Mouse (Mus musculus): ENCODE data around the gene Exoc5.

The Exoc5 gene

GRCm38 (mm10) chr14:49001655-49002054 is 64.8 kb downstream of the Exoc5 start:
- DNase-seq = no peak

GRCm38 (mm10) chr14:48998795-48999194 is 67.7 kb downstream of the Exoc5 start:
- no peak for DNase-seq

GRCm38 (mm10) chr14:48993861-48994260 is 72.6 kb downstream of the Exoc5 start:
- no peak for DNase-seq

- DNase-seq = no peak
Measured at GRCm38 (mm10) chr14:48992070-48992580, 74.3 kb downstream of the Exoc5 start.

- no peak for DNase-seq
Measured at GRCm38 (mm10) chr14:48991144-48991522, 75.3 kb downstream of the Exoc5 start.

- no peak for DNase-seq
Measured at GRCm38 (mm10) chr14:48990471-48991143, 75.8 kb downstream of the Exoc5 start.

GRCm38 (mm10) chr14:48989831-48990230 is 76.6 kb downstream of the Exoc5 start:
- no peak for DNase-seq

- DNase-seq = no peak
Measured at GRCm38 (mm10) chr14:48986231-48986630, 80.2 kb downstream of the Exoc5 start.

GRCm38 (mm10) chr14:48985673-48986072 is 80.8 kb downstream of the Exoc5 start:
- peak; percentile 4 to 10 for DNase-seq

GRCm38 (mm10) chr14:48978971-48979388 is 87.5 kb downstream of the Exoc5 start:
- no peak for DNase-seq

GRCm38 (mm10) chr14:48971546-48971945 is 94.9 kb downstream of the Exoc5 start:
- no peak for DNase-seq

- no peak for DNase-seq
Measured at GRCm38 (mm10) chr14:48968670-48969069, 97.8 kb downstream of the Exoc5 start.

Measured in thymus, postnatal 36 days (tissue).